32 mouse cellular contexts compared by ENCODE assay signal in the genomic region with DNA sequence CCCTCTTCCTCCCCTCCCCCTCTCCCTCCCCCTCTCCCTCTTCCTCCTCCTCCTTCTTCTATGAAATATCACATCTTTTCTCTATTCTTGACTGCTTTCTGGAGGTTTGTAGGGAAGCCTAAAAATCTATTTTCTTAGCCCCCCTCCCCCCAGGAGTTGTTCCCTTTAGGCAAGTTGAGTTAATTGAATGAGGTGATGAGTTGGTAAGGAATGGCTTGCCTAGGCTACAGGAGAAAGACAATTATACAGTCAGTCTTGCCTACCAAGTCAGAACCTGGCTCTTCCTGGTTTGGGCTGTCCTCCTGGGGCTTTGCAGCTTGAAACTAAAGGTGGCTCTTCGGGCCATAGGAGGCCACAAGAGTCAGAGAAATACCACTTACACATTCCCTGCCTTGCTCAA. TPM values are rescaled to one million over a fixed set of nuclear protein-coding genes. Genes with fewer than 3 reads are reported as not detected.
A peak's percentile ranks its signal among the peaks of the same experiment; 100 is the strongest.
DNase-seq lines count a peak whose midpoint lies in the region; ATAC-seq and TF ChIP-seq lines count a peak whose summit lies in the region.
"Had no signal": no experiment of that assay in that cellular context is flagged by ENCODE, and none has a peak within 500 bp of the region (broad histone marks: within the 10 kb centered on the region; RNA-seq: fewer than 3 reads in every experiment).

No protein-coding gene starts in this region.

- no peak for TF ChIP-seq CTCF in midbrain, postnatal 0 days (IDR thresholded peaks at IDR 0.05)

- no peaks in the 10 kb centered on the region for H3K36me3 ChIP-seq in midbrain, postnatal 0 days (ENCODE audit: insufficient read depth, low read length)
- H3K36me3 ChIP-seq: embryonic facial prominence, embryonic 12.5 days; heart, embryonic 15.5 days had no signal

- 90% methylated on average over 1 of the region's 1 CpGs for WGBS in midbrain, postnatal 0 days

- H3K4me2 ChIP-seq in midbrain, postnatal 0 days (ENCODE audit: low read depth, low read length, poor library complexity, severe bottlenecking), result no peak overlapping the region
- H3K4me2 ChIP-seq: embryonic facial prominence, embryonic 12.5 days; heart, embryonic 15.5 days had no signal

- no peak overlapping the region for H3K4me3 ChIP-seq in midbrain, postnatal 0 days (ENCODE audit: low read depth, low read length)
- H3K4me3 ChIP-seq: embryonic facial prominence, embryonic 12.5 days; gastrocnemius, adult 2 months; heart, embryonic 15.5 days; myocyte had no signal

- DNase-seq in CD4-positive helper T cell, adult 2 months (ENCODE audit: low read depth, low spot score), result peak; percentile 21
- DNase-seq in R1 (ENCODE audit: low read depth, low spot score), result peak; percentile 31
- peak; percentile 34 for DNase-seq in induced T-regulatory cell, adult 2 months (ENCODE audit: low read depth)
- peak; percentile 41 for DNase-seq in naive thymus-derived CD4-positive, alpha-beta T cell, adult 2 months (ENCODE audit: low read depth)
- DNase-seq in midbrain, postnatal 0 days (ENCODE audit: low spot score), result no peak
- no peak for DNase-seq in frontal cortex, postnatal 10 days (ENCODE audit: low spot score in 2 of 2)
- no peak for DNase-seq in kidney, postnatal 14 days
- DNase-seq: adrenal gland, adult 8-10 months; B cell, adult 2 months; cerebellum, adult 18-20 months; cerebellum, postnatal 14 days; forebrain, postnatal 0 days; gastrocnemius, adult 2 months; heart, postnatal 4 days; kidney, adult 11 months; layer of hippocampus, postnatal 36 days; midbrain, embryonic 14.5 days had no signal

- H3K9ac ChIP-seq in midbrain, postnatal 0 days (replicated peaks; ENCODE audit: low read length, poor library complexity, severe bottlenecking), result no peak overlapping the region
- H3K9ac ChIP-seq: embryonic facial prominence, embryonic 12.5 days; forebrain, postnatal 0 days; heart, embryonic 15.5 days had no signal

- no peaks in the 10 kb centered on the region for H3K4me1 ChIP-seq in midbrain, postnatal 0 days (ENCODE audit: insufficient read depth, low read length)
- H3K4me1 ChIP-seq: embryonic facial prominence, embryonic 12.5 days; heart, embryonic 15.5 days had no signal

- no peak for ATAC-seq in midbrain, postnatal 0 days (ENCODE audit: low FRiP score)
- ATAC-seq: forebrain, postnatal 0 days had no signal

- no peaks in the 10 kb centered on the region for H3K9me3 ChIP-seq in midbrain, postnatal 0 days (ENCODE audit: low read length)
- H3K9me3 ChIP-seq: embryonic facial prominence, embryonic 12.5 days; heart, embryonic 15.5 days had no signal

- no peak overlapping the region for H3K27ac ChIP-seq in midbrain, postnatal 0 days (ENCODE audit: low read depth, low read length)
- H3K27ac ChIP-seq: embryonic facial prominence, embryonic 12.5 days; gastrocnemius, adult 2 months; heart, embryonic 15.5 days; kidney, postnatal 0 days had no signal

- no peaks in the 10 kb centered on the region for H3K27me3 ChIP-seq in midbrain, postnatal 0 days (ENCODE audit: insufficient read depth, low read length)
- H3K27me3 ChIP-seq: heart, embryonic 15.5 days had no signal

RNA-seq across cellular contexts. Expression of gene Gm11214, which starts 3.4 kb away (rescaled TPM):
- not detected in 2 replicates for total RNA-seq in midbrain, postnatal 0 days (2014; rRNA removed)
- not detected in 2 replicates for polyA plus RNA-seq in midbrain, postnatal 0 days (2015; fragmentation: Nextera tagmentation; extraction: Ambion mirVana)
- total RNA-seq: adrenal gland, adult 8-10 months; forebrain, postnatal 0 days; gastrocnemius, adult 2 months; gastrocnemius, postnatal 4 days; heart, postnatal 4 days; layer of hippocampus, adult 18-20 months; layer of hippocampus, postnatal 36 days; left cerebral cortex, postnatal 10 days; liver, adult 2 months had no signal
- polyA plus RNA-seq: embryonic facial prominence, embryonic 12.5 days; forebrain, embryonic 11.5 days; forebrain, postnatal 0 days; heart, embryonic 15.5 days; hindbrain, embryonic 16.5 days; kidney, postnatal 0 days; limb, embryonic 11.5 days; liver, adult 2 months; liver, embryonic 16.5 days; lung, embryonic 16.5 days; midbrain, embryonic 14.5 days; myocyte; neural tube, embryonic 14.5 days; thymus, postnatal 0 days had no signal

RNA-seq across cellular contexts. Expression of gene Tex48, which starts 37.5 kb away (rescaled TPM):
- total RNA-seq in midbrain, postnatal 0 days (2014; rRNA removed), result not detected in 2 replicates
- polyA plus RNA-seq in midbrain, postnatal 0 days (2015; fragmentation: Nextera tagmentation; extraction: Ambion mirVana), result not detected in 2 replicates
- total RNA-seq: adrenal gland, adult 8-10 months; forebrain, postnatal 0 days; gastrocnemius, adult 2 months; gastrocnemius, postnatal 4 days; heart, postnatal 4 days; layer of hippocampus, adult 18-20 months; layer of hippocampus, postnatal 36 days; left cerebral cortex, postnatal 10 days; liver, adult 2 months had no signal
- polyA plus RNA-seq: embryonic facial prominence, embryonic 12.5 days; forebrain, embryonic 11.5 days; forebrain, postnatal 0 days; heart, embryonic 15.5 days; hindbrain, embryonic 16.5 days; kidney, postnatal 0 days; limb, embryonic 11.5 days; liver, adult 2 months; liver, embryonic 16.5 days; lung, embryonic 16.5 days; midbrain, embryonic 14.5 days; myocyte; neural tube, embryonic 14.5 days; thymus, postnatal 0 days had no signal

RNA-seq across cellular contexts. Expression of gene Gm11213, which starts 54.7 kb away (rescaled TPM):
- not detected in 2 replicates for total RNA-seq in midbrain, postnatal 0 days (2014; rRNA removed)
- not detected in 2 replicates for polyA plus RNA-seq in midbrain, postnatal 0 days (2015; fragmentation: Nextera tagmentation; extraction: Ambion mirVana)
- total RNA-seq: adrenal gland, adult 8-10 months; forebrain, postnatal 0 days; gastrocnemius, adult 2 months; gastrocnemius, postnatal 4 days; heart, postnatal 4 days; layer of hippocampus, adult 18-20 months; layer of hippocampus, postnatal 36 days; left cerebral cortex, postnatal 10 days; liver, adult 2 months had no signal
- polyA plus RNA-seq: embryonic facial prominence, embryonic 12.5 days; forebrain, embryonic 11.5 days; forebrain, postnatal 0 days; heart, embryonic 15.5 days; hindbrain, embryonic 16.5 days; kidney, postnatal 0 days; limb, embryonic 11.5 days; liver, adult 2 months; liver, embryonic 16.5 days; lung, embryonic 16.5 days; midbrain, embryonic 14.5 days; myocyte; neural tube, embryonic 14.5 days; thymus, postnatal 0 days had no signal

Comparison
In these comparisons a context has a peak if more than half of its experiments do, and no peak if none do; other contexts are left out.
1. DNase-seq: peak in CD4-positive helper T cell, adult 2 months (single experiment), R1 (single experiment), induced T-regulatory cell, adult 2 months (single experiment) and naive thymus-derived CD4-positive, alpha-beta T cell, adult 2 months (single experiment); none in midbrain, postnatal 0 days (single experiment), frontal cortex, postnatal 10 days (0 of 2) and kidney, postnatal 14 days (single experiment).